Mouse (Mus musculus): ENCODE data around the gene Slc6a19. TPM values are rescaled to one million over a fixed set of nuclear protein-coding genes. Genes with fewer than 3 reads are reported as not detected.

The Slc6a19 gene
- 0.44 TPM for polyA plus RNA-seq (2012; fragmentation: generic; extraction: Trizol)

DNA sequence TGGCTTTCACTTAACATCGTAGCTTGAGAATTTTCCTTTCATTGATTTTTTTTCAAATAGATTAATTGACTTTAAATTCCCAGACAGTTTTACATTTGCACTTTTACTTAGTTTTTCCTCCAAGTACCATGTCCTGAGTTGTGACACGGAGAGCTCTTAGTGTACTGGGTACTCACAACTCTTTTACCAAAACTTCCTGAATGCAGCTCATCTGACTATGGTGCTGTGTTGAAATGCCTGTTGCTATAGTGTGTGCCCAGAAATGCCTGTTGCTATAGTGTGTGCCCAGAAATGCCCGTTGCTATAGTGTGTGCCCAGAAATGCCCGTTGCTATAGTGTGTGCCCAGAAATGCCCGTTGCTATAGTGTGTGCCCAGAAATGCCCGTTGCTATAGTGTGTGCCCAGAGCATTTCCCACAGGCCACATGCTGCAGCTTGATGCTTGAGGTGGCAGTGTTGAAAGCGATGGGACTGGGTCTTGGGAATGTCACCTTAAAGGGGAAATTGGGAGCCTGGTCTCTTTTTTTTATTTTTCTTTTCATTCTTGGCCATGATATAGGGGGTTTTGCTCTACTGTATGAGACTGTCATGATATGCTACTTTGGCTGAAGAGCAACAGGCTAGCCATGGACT lies at the start of gene Slc6a19:
Gene Slc6a19 (minus strand): TSS at position 172 of the 632 bp plus-strand sequence.
- H3K36me3 ChIP-seq (ENCODE audit: control insufficient read depth, insufficient read depth), result no peaks in the 10 kb centered on the region
- H3K27me3 ChIP-seq (ENCODE audit: control insufficient read depth, insufficient read depth, insufficient read length), result peaks cover 16% of the 10 kb centered on the region
- H3K79me2 ChIP-seq (ENCODE audit: control insufficient read depth, insufficient read depth), result no peaks in the 10 kb centered on the region
- H3ac ChIP-seq (ENCODE audit: control insufficient read depth, insufficient read length), result no peak within 1 kb of the TSS
- H3K4me2 ChIP-seq (ENCODE audit: low read depth), result no peak within 1 kb of the TSS
- no peak for TF ChIP-seq USF1 (IDR thresholded peaks at IDR 0.05; ENCODE audit: low read depth)
- TF ChIP-seq MYOD1 (IDR thresholded peaks at IDR 0.05; ENCODE audit: control insufficient read depth in 1 of 3, insufficient read length in 2 of 3, low read depth in 2 of 3), result no peak
- TF ChIP-seq MYOG (IDR thresholded peaks at IDR 0.05; ENCODE audit: control insufficient read depth in 1 of 3, insufficient read depth in 1 of 3, insufficient read length in 2 of 3, low read depth in 2 of 3), result no peak
- no peak for TF ChIP-seq POLR2A (IDR thresholded peaks at IDR 0.05; ENCODE audit: insufficient read length, low read depth)
- no peak for TF ChIP-seq TCF3 (IDR thresholded peaks at IDR 0.05; ENCODE audit: insufficient read length, low read depth)
- TF ChIP-seq MAX (IDR thresholded peaks at IDR 0.05; ENCODE audit: low read depth), result no peak
- TF ChIP-seq SRF (IDR thresholded peaks at IDR 0.05; ENCODE audit: control insufficient read depth, insufficient read length, low read depth), result no peak
- TF ChIP-seq CEBPB (IDR thresholded peaks at IDR 0.05; ENCODE audit: insufficient read depth, poor library complexity, severe bottlenecking), result no peak
- no peak for TF ChIP-seq REST (IDR thresholded peaks at IDR 0.05; ENCODE audit: insufficient read depth, insufficient read length)
- no peak for TF ChIP-seq TCF12 (IDR thresholded peaks at IDR 0.05; ENCODE audit: insufficient read depth, poor library complexity, severe bottlenecking)
- TF ChIP-seq POLR2AphosphoS2 (IDR thresholded peaks at IDR 0.05; ENCODE audit: insufficient read length, low read depth), result no peak
- TF ChIP-seq E2F4 (IDR thresholded peaks at IDR 0.05; ENCODE audit: insufficient read depth), result no peak
- no peak within 1 kb of the TSS for H3K4me3 ChIP-seq

GRCm38 (mm10) chr13:73751284-73751683 lies 46.6 kb upstream of the Slc6a19 start:
- Histone ChIP-seq H3K27me3 (ENCODE audit: control insufficient read depth, insufficient read depth, insufficient read length) (no peaks in the 10 kb centered on the region), H3K4me3 (no peak overlapping the region), H3K36me3 (ENCODE audit: control insufficient read depth, insufficient read depth) (no peaks in the 10 kb centered on the region), H3ac (ENCODE audit: control insufficient read depth, insufficient read length) (no peak overlapping the region), H3K4me2 (ENCODE audit: low read depth) (no peak overlapping the region), H3K79me2 (ENCODE audit: control insufficient read depth, insufficient read depth) (no peaks in the 10 kb centered on the region)
- TF ChIP-seq E2F4 (IDR thresholded peaks at IDR 0.05; ENCODE audit: insufficient read depth) (no peak), TCF3 (IDR thresholded peaks at IDR 0.05; ENCODE audit: insufficient read length, low read depth) (no peak), TCF12 (IDR thresholded peaks at IDR 0.05; ENCODE audit: insufficient read depth, poor library complexity, severe bottlenecking) (no peak)

DNA sequence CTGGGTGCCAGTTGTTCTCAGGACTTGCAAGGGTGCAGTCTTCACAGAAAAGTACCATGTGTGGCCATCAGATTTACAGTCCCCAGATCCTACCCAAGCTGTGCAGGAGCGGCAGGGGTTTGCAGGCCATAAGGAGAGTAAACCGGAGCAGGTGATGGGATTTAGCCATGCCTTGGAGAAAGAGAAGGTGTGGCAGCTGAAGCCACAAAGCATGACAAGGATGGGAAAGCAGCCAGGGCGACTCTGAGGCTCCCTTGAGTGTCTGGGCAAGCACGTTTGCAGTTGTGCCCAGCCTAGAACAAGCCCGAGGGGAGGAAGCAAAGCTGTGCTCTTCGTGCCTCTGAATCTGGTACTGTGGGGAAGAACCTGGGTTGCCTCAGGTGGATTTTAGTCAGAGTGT lies 45.8 kb upstream of the Slc6a19 start:
- no peaks in the 10 kb centered on the region for H3K79me2 ChIP-seq (ENCODE audit: control insufficient read depth, insufficient read depth)
- H3K27me3 ChIP-seq (ENCODE audit: control insufficient read depth, insufficient read depth, insufficient read length), result no peaks in the 10 kb centered on the region
- no peak for TF ChIP-seq CEBPB (IDR thresholded peaks at IDR 0.05; ENCODE audit: insufficient read depth, poor library complexity, severe bottlenecking)
- TF ChIP-seq REST (IDR thresholded peaks at IDR 0.05; ENCODE audit: insufficient read depth, insufficient read length), result no peak
- TF ChIP-seq USF1 (IDR thresholded peaks at IDR 0.05; ENCODE audit: low read depth), result no peak
- TF ChIP-seq SRF (IDR thresholded peaks at IDR 0.05; ENCODE audit: control insufficient read depth, insufficient read length, low read depth), result no peak
- no peak for TF ChIP-seq MAX (IDR thresholded peaks at IDR 0.05; ENCODE audit: low read depth)
- TF ChIP-seq TCF12 (IDR thresholded peaks at IDR 0.05; ENCODE audit: insufficient read depth, poor library complexity, severe bottlenecking), result no peak
- TF ChIP-seq MYOG (IDR thresholded peaks at IDR 0.05; ENCODE audit: control insufficient read depth in 1 of 3, insufficient read depth in 1 of 3, insufficient read length in 2 of 3, low read depth in 2 of 3), result peak in 2 of 3 experiments; percentile 17 to 76
- TF ChIP-seq POLR2A (IDR thresholded peaks at IDR 0.05; ENCODE audit: insufficient read length, low read depth), result no peak
- TF ChIP-seq POLR2AphosphoS2 (IDR thresholded peaks at IDR 0.05; ENCODE audit: insufficient read length, low read depth), result no peak
- peak; percentile 23 to 83 (median 70) for TF ChIP-seq MYOD1 (IDR thresholded peaks at IDR 0.05; ENCODE audit: control insufficient read depth in 1 of 3, insufficient read length in 2 of 3, low read depth in 2 of 3)
- TF ChIP-seq TCF3 (IDR thresholded peaks at IDR 0.05; ENCODE audit: insufficient read length, low read depth), result no peak
- no peak for TF ChIP-seq E2F4 (IDR thresholded peaks at IDR 0.05; ENCODE audit: insufficient read depth)
- H3K4me2 ChIP-seq (ENCODE audit: low read depth), result no peak overlapping the region
- no peak overlapping the region for H3K4me3 ChIP-seq
- no peak overlapping the region for H3ac ChIP-seq (ENCODE audit: control insufficient read depth, insufficient read length)
- no peaks in the 10 kb centered on the region for H3K36me3 ChIP-seq (ENCODE audit: control insufficient read depth, insufficient read depth)

GRCm38 (mm10) chr13:73748663-73749440 lies 44.2 kb upstream of the Slc6a19 start:
- Histone ChIP-seq H3K4me3 (no peak overlapping the region), H3K27me3 (ENCODE audit: control insufficient read depth, insufficient read depth, insufficient read length) (no peaks in the 10 kb centered on the region), H3ac (ENCODE audit: control insufficient read depth, insufficient read length) (no peak overlapping the region), H3K36me3 (ENCODE audit: control insufficient read depth, insufficient read depth) (no peaks in the 10 kb centered on the region), H3K79me2 (ENCODE audit: control insufficient read depth, insufficient read depth) (no peaks in the 10 kb centered on the region), H3K4me2 (ENCODE audit: low read depth) (no peak overlapping the region)
- TF ChIP-seq E2F4 (IDR thresholded peaks at IDR 0.05; ENCODE audit: insufficient read depth), result no peak
- no peak for TF ChIP-seq USF1 (IDR thresholded peaks at IDR 0.05; ENCODE audit: low read depth)

DNA sequence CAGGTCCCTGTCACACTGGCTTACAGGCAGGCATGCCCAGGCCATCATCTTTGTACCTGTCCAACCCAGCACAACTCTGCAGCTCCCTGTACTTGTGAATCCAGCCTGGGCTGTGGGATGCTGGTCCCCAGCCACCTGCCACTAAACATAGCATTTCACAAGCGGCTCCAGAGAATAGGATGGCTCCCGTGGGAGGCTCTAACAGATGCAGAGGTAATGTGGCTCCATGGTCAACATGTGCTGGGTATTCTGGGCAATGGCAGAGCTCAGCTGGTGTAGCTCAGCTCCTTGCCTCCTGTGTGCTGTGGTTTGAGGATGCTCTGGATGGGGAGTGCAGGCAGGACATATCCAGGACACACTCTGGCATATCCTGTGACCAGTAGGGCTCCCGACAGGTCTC lies 39.0 kb upstream of the Slc6a19 start:
- Histone ChIP-seq H3K27me3 (ENCODE audit: control insufficient read depth, insufficient read depth, insufficient read length) (no peaks in the 10 kb centered on the region), H3K36me3 (ENCODE audit: control insufficient read depth, insufficient read depth) (no peaks in the 10 kb centered on the region), H3K79me2 (ENCODE audit: control insufficient read depth, insufficient read depth) (no peaks in the 10 kb centered on the region), H3K4me2 (ENCODE audit: low read depth) (no peak overlapping the region), H3K4me3 (no peak overlapping the region), H3ac (ENCODE audit: control insufficient read depth, insufficient read length) (no peak overlapping the region)
- TF ChIP-seq MYOD1 (IDR thresholded peaks at IDR 0.05; ENCODE audit: control insufficient read depth in 1 of 3, insufficient read length in 2 of 3, low read depth in 2 of 3) (no peak), REST (IDR thresholded peaks at IDR 0.05; ENCODE audit: insufficient read depth, insufficient read length) (no peak), POLR2A (IDR thresholded peaks at IDR 0.05; ENCODE audit: insufficient read length, low read depth) (no peak), USF1 (IDR thresholded peaks at IDR 0.05; ENCODE audit: low read depth) (no peak), SRF (IDR thresholded peaks at IDR 0.05; ENCODE audit: control insufficient read depth, insufficient read length, low read depth) (no peak), E2F4 (IDR thresholded peaks at IDR 0.05; ENCODE audit: insufficient read depth) (no peak), TCF3 (IDR thresholded peaks at IDR 0.05; ENCODE audit: insufficient read length, low read depth) (no peak), TCF12 (IDR thresholded peaks at IDR 0.05; ENCODE audit: insufficient read depth, poor library complexity, severe bottlenecking) (no peak), CEBPB (IDR thresholded peaks at IDR 0.05; ENCODE audit: insufficient read depth, poor library complexity, severe bottlenecking) (no peak), MAX (IDR thresholded peaks at IDR 0.05; ENCODE audit: low read depth) (no peak)
